ENCODE assay signal across 14 mouse cellular contexts in the genomic region with DNA sequence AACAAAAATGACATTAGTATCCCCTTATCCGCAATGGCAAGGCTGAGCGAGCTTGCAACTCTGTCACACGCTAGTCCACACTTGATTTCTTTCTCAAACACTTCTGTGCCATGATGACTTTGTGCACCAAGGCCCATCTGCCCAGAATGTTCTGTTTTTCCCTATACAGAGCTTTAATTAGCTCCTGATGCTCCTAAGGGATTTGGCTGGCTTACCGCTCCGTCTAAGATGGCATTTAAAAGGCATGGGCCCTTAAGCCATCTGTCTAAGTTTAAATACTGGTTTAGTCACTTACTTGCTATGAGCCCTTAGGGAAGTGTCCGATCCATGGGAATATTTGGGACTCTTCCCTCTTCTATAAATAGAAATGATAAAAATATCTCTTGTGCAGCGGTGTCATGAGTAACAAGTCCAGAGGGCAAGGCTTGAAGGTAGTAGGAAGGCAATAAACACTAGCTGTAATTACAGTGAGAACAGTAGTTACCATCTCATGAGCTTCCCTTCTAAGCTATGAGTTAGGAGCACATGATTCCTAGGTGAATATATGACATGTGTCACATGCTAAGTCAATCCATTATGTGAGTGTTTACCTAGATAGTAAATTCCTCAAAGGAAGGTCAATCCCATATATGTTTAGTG.
DNase-seq lines count a peak whose midpoint lies in the region; ATAC-seq lines count a peak whose summit lies in the region.
"Had no signal": no experiment of that assay in that cellular context is flagged by ENCODE, and none has a peak within 500 bp of the region (broad histone marks: within the 10 kb centered on the region; RNA-seq: fewer than 3 reads in every experiment).

No protein-coding gene starts in this region.

- no peak overlapping the region for H3K4me2 ChIP-seq in embryonic facial prominence, embryonic 14.5 days (ENCODE audit: low read depth, low read length)
- peak overlapping the region; percentile 21; the same call in 1 of the 2 replicates for H3K4me2 ChIP-seq in heart, embryonic 16.5 days (ENCODE audit: low read depth, low read length)
- H3K4me2 ChIP-seq in intestine, embryonic 16.5 days (ENCODE audit: low read depth, low read length), result no peak overlapping the region
- H3K4me2 ChIP-seq: lung, embryonic 14.5 days; neural tube, embryonic 12.5 days had no signal

- H3K27me3 ChIP-seq in embryonic facial prominence, embryonic 14.5 days (replicated peaks; ENCODE audit: control insufficient read depth, insufficient read depth, low read length), result no peaks in the 10 kb centered on the region
- no peaks in the 10 kb centered on the region for H3K27me3 ChIP-seq in embryonic facial prominence, embryonic 10.5 days (replicated peaks; ENCODE audit: low read depth, poor library complexity, severe bottlenecking)
- H3K27me3 ChIP-seq in heart, embryonic 16.5 days (ENCODE audit: control insufficient read depth, insufficient read depth, low read length), result no peaks in the 10 kb centered on the region
- H3K27me3 ChIP-seq in intestine, embryonic 16.5 days (replicated peaks; ENCODE audit: control insufficient read depth, insufficient read depth, low read length), result no peaks in the 10 kb centered on the region
- no peaks in the 10 kb centered on the region for H3K27me3 ChIP-seq in limb, embryonic 10.5 days (ENCODE audit: low read depth, poor library complexity, severe bottlenecking)
- H3K27me3 ChIP-seq: neural tube, embryonic 12.5 days had no signal

- peak; percentile 79 for ATAC-seq in embryonic facial prominence, embryonic 14.5 days (ENCODE audit: low read depth)
- ATAC-seq in heart, embryonic 16.5 days (replicated peaks; ENCODE audit: extremely low read depth, insufficient read depth, low FRiP score), result 0 out of 2 replicates have a peak, but pooled peaks have one; percentile 28
- peak; percentile 99 for ATAC-seq in intestine, embryonic 16.5 days

- no peaks in the 10 kb centered on the region for H3K36me3 ChIP-seq in embryonic facial prominence, embryonic 14.5 days (ENCODE audit: control insufficient read depth, insufficient read depth, low read length)
- H3K36me3 ChIP-seq in embryonic facial prominence, embryonic 10.5 days (replicated peaks), result no peaks in the 10 kb centered on the region
- no peaks in the 10 kb centered on the region for H3K36me3 ChIP-seq in heart, embryonic 16.5 days (ENCODE audit: control insufficient read depth, insufficient read depth)
- H3K36me3 ChIP-seq in intestine, embryonic 16.5 days (ENCODE audit: control insufficient read depth, insufficient read depth, low read length), result no peaks in the 10 kb centered on the region
- H3K36me3 ChIP-seq in limb, embryonic 10.5 days, result no peaks in the 10 kb centered on the region
- H3K36me3 ChIP-seq: neural tube, embryonic 12.5 days had no signal

- peak; percentile 62 for DNase-seq in embryonic facial prominence, embryonic 14.5 days (ENCODE audit: low spot score)
- no peak for DNase-seq in embryonic facial prominence, embryonic 10.5 days (ENCODE audit: low spot score)
- DNase-seq in heart, adult 11 months, result no peak
- DNase-seq in brain, adult 2 months (ENCODE audit: low read depth, low spot score), result peak; percentile 63
- no peak for DNase-seq in liver
- no peak for DNase-seq in limb, embryonic 10.5 days (ENCODE audit: low spot score)
- DNase-seq: cerebellum, adult 9-10 months; kidney, postnatal 10 days; layer of hippocampus, postnatal 36 days; lung, embryonic 14.5 days; right cerebral cortex, postnatal 25 days had no signal

- WGBS in embryonic facial prominence, embryonic 14.5 days, result 53% methylated on average over 7 of the region's 7 CpGs
- 75% methylated on average over 7 of the region's 7 CpGs for WGBS in embryonic facial prominence, embryonic 10.5 days
- 62% methylated on average over 7 of the region's 7 CpGs for WGBS in heart, embryonic 16.5 days
- WGBS in intestine, embryonic 16.5 days, result 81% methylated on average over 7 of the region's 7 CpGs
- 82% methylated on average over 7 of the region's 7 CpGs for WGBS in limb, embryonic 10.5 days

- no peak overlapping the region for H3K27ac ChIP-seq in embryonic facial prominence, embryonic 14.5 days (replicated peaks; ENCODE audit: low read depth, low read length)
- H3K27ac ChIP-seq in embryonic facial prominence, embryonic 10.5 days (replicated peaks), result no peak overlapping the region
- peak overlapping the region; percentile 25; the same call in 1 of the 2 replicates for H3K27ac ChIP-seq in heart, embryonic 16.5 days (ENCODE audit: low read length)
- H3K27ac ChIP-seq in intestine, embryonic 16.5 days (ENCODE audit: low read length), result peak overlapping the region; percentile 43
- no peak overlapping the region for H3K27ac ChIP-seq in limb, embryonic 10.5 days
- H3K27ac ChIP-seq: neural tube, embryonic 12.5 days had no signal

- no peak overlapping the region for H3K4me3 ChIP-seq in embryonic facial prominence, embryonic 14.5 days (ENCODE audit: low read depth, low read length)
- no peak overlapping the region for H3K4me3 ChIP-seq in embryonic facial prominence, embryonic 10.5 days
- no peak overlapping the region for H3K4me3 ChIP-seq in heart, embryonic 16.5 days (ENCODE audit: low read length)
- H3K4me3 ChIP-seq in intestine, embryonic 16.5 days (ENCODE audit: low read length), result no peak overlapping the region
- no peak overlapping the region for H3K4me3 ChIP-seq in limb, embryonic 10.5 days
- H3K4me3 ChIP-seq: neural tube, embryonic 12.5 days had no signal

- H3K9ac ChIP-seq in embryonic facial prominence, embryonic 14.5 days (ENCODE audit: low read depth, low read length), result no peak overlapping the region
- no peak overlapping the region for H3K9ac ChIP-seq in heart, embryonic 16.5 days (ENCODE audit: low read length)
- H3K9ac ChIP-seq in intestine, embryonic 16.5 days (ENCODE audit: low read depth, low read length), result no peak overlapping the region
- H3K9ac ChIP-seq: lung, embryonic 14.5 days; neural tube, embryonic 12.5 days had no signal

- no peaks in the 10 kb centered on the region for H3K4me1 ChIP-seq in embryonic facial prominence, embryonic 14.5 days (ENCODE audit: control insufficient read depth, insufficient read depth, low read length)
- H3K4me1 ChIP-seq in embryonic facial prominence, embryonic 10.5 days, result no peaks in the 10 kb centered on the region
- H3K4me1 ChIP-seq in heart, embryonic 16.5 days (ENCODE audit: control insufficient read depth, insufficient read depth, low read length), result peaks cover 4% of the 10 kb centered on the region; the same call in 1 of the 2 replicates
- H3K4me1 ChIP-seq in intestine, embryonic 16.5 days (ENCODE audit: control insufficient read depth, insufficient read depth, low read length), result no peaks in the 10 kb centered on the region
- no peaks in the 10 kb centered on the region for H3K4me1 ChIP-seq in limb, embryonic 10.5 days

- H3K9me3 ChIP-seq in embryonic facial prominence, embryonic 14.5 days (ENCODE audit: control insufficient read depth, low read length), result no peaks in the 10 kb centered on the region
- H3K9me3 ChIP-seq in embryonic facial prominence, embryonic 10.5 days, result no peaks in the 10 kb centered on the region
- H3K9me3 ChIP-seq in heart, embryonic 16.5 days (replicated peaks; ENCODE audit: control insufficient read depth, low read length), result no peaks in the 10 kb centered on the region
- H3K9me3 ChIP-seq in intestine, embryonic 16.5 days (ENCODE audit: control insufficient read depth, low read length), result no peaks in the 10 kb centered on the region
- no peaks in the 10 kb centered on the region for H3K9me3 ChIP-seq in limb, embryonic 10.5 days (replicated peaks)
- H3K9me3 ChIP-seq: neural tube, embryonic 12.5 days had no signal

Comparison
In these comparisons a context has a peak if more than half of its experiments do, and no peak if none do; other contexts are left out.
1. DNase-seq: peak in embryonic facial prominence, embryonic 14.5 days (single experiment) and brain, adult 2 months (single experiment); none in embryonic facial prominence, embryonic 10.5 days (single experiment), heart, adult 11 months (single experiment), liver (single experiment) and limb, embryonic 10.5 days (single experiment).
2. ATAC-seq: peak in every context shown above with its lines; median percentile 99 in intestine, embryonic 16.5 days; 79 in embryonic facial prominence, embryonic 14.5 days; 28 in heart, embryonic 16.5 days.
3. H3K27ac ChIP-seq: peak in heart, embryonic 16.5 days (single experiment) and intestine, embryonic 16.5 days (single experiment); none in embryonic facial prominence, embryonic 14.5 days (single experiment), embryonic facial prominence, embryonic 10.5 days (single experiment) and limb, embryonic 10.5 days (single experiment).